Mouse (Mus musculus): ENCODE data around the gene Acr.

GRCm38 (mm10) chr15:89544171-89544570 is 24.0 kb upstream of the Acr start:
- TF ChIP-seq POLR2A (IDR thresholded peaks at IDR 0.05; ENCODE audit: low read depth, low read length) (no peak), CTCF (IDR thresholded peaks at IDR 0.05; ENCODE audit: extremely low read depth, insufficient read depth, insufficient read length, insufficient replicate concordance) (no peak)

All from spleen, adult 2 months (tissue).